Mouse (Mus musculus) gastrocnemius, adult 2 months (tissue): ENCODE measurements around the gene Zfp503. TPM values are rescaled to one million over a fixed set of nuclear protein-coding genes. Genes with fewer than 3 reads are reported as not detected.

Experiments
- DNase-seq: peaks from one replicate; pipeline ENCODE4 v3.0.0; 2022
- H3K27ac ChIP-seq: fragments of 200-600 bp; 2 replicates; pipeline ENCODE4 v1.8.1; 2022; ENCODE audit warnings: mild to moderate bottlenecking
- H3K4me3 ChIP-seq: fragments of 200-600 bp; 2 replicates; pipeline ENCODE4 v1.8.1; 2022; ENCODE audit warnings: mild to moderate bottlenecking, moderate library complexity
- CTCF ChIP-seq: fragments of 200-600 bp; IDR thresholded peaks from 2 replicates; pipeline ENCODE4 v1.8.1; 2022; ENCODE audit warnings: antibody characterized with exemption, mild to moderate bottlenecking, moderate library complexity
- intact Hi-C: fragments of 180-260 bp; cut with DNase I; formaldehyde crosslinking; loops from one replicate; pipeline ENCODE4 v1.15.1; 2025
- long read RNA-seq, 2 experiments: library from polyadenylated mRNA; stranded (forward); transcript quantifications; one replicate each; pipeline ENCODE4 v2.0.0; 2021
- total RNA-seq, 2 experiments: library from RNA; stranded (reverse); gene quantifications; 2 replicates each; pipeline ENCODE4 v1.2.3; 2021

The Zfp503 gene
- total RNA-seq, result 10 to 100 TPM in 1 of 2 experiments, 1 to 10 TPM in 1; 8.1 to 10.7 TPM
- long read RNA-seq, experiment 1, partial matches to known transcripts, result 0 of 2 reads
- long read RNA-seq, experiment 1, other reads (novel, unspliced or antisense), result 2 of 2 reads
- long read RNA-seq, experiment 2, partial matches to known transcripts, result 3 of 3 reads
- long read RNA-seq, experiment 2, other reads (novel, unspliced or antisense), result 0 of 3 reads

GRCm38 (mm10) chr14:21989291-21989913 is at the start of gene Zfp503:
Zfp503 (minus strand) TSS chr14:21989601.
- TF ChIP-seq CTCF, result peak; percentile 23; the same call in 1 of the 2 replicates
- H3K4me3 ChIP-seq, result peak within 1 kb of the TSS; percentile 76
- intact Hi-C loops, result loop anchor here (2.0 to 10.0 kb wide), 5 partner anchors 29 to 1415 kb away; partner anchors contain the start of gene Lrmda
- peak within 1 kb of the TSS; percentile 99 for H3K27ac ChIP-seq
- DNase-seq, result peak; percentile 63

- intact Hi-C loops, result no loop called here
Measured at GRCm38 (mm10) chr14:22037498-22038131, 48.2 kb upstream of the Zfp503 start.

GRCm38 (mm10) chr14:22036802-22037497 is 47.5 kb upstream of the Zfp503 start:
- intact Hi-C loops, result no loop called here
- no peak for TF ChIP-seq CTCF

More at GRCm38 (mm10) chr14:22037498-22038131, 48.2 kb upstream of the Zfp503 start:
- no peak for DNase-seq
- no peak overlapping the region for H3K4me3 ChIP-seq
- no peak for TF ChIP-seq CTCF
- H3K27ac ChIP-seq, result no peak overlapping the region

GRCm38 (mm10) chr14:22036338-22036737 is 46.9 kb upstream of the Zfp503 start:
- intact Hi-C loops, result no loop called here
- Histone ChIP-seq H3K4me3 (no peak overlapping the region), H3K27ac (no peak overlapping the region)
- no peak for DNase-seq
- no peak for TF ChIP-seq CTCF

More at GRCm38 (mm10) chr14:22036802-22037497, 47.5 kb upstream of the Zfp503 start:
- Histone ChIP-seq H3K27ac (no peak overlapping the region), H3K4me3 (no peak overlapping the region)
- DNase-seq, result no peak

DNA sequence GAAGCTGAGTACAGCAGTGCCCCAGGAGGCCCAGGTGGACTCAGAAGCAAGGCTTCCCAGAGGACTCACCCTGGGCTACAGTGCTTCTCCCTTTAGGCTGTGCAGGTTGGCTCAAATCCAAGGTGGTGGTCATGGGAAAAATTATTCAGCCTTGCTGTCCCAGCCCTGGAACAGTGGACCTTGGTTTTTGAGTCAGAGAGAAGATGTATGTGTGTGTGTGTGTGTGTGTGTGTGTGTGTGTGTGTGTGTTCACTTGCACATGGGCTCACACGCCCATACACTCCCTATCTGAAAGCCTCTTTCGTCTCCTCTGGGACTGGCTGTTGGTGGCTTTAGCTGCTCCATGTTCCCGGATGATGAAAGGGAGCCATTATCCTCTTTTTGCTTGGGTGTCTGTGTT is 46.5 kb upstream of the Zfp503 start:
- no peak for TF ChIP-seq CTCF
- Histone ChIP-seq H3K27ac (no peak overlapping the region), H3K4me3 (no peak overlapping the region)
- intact Hi-C loops, result no loop called here
- DNase-seq, result no peak

- no peak overlapping the region for H3K27ac ChIP-seq
- H3K4me3 ChIP-seq, result no peak overlapping the region
- intact Hi-C loops, result no loop called here
- TF ChIP-seq CTCF, result no peak
- no peak for DNase-seq
Measured at GRCm38 (mm10) chr14:22023533-22023932, 34.1 kb upstream of the Zfp503 start.

GRCm38 (mm10) chr14:22020885-22021284 is 31.5 kb upstream of the Zfp503 start:
- no peak overlapping the region for H3K4me3 ChIP-seq
- DNase-seq, result peak; percentile 69
- TF ChIP-seq CTCF, result peak; percentile 59
- peak overlapping the region; percentile 90; the same call in 1 of the 2 replicates for H3K27ac ChIP-seq
- intact Hi-C loops, result no loop called here

DNA sequence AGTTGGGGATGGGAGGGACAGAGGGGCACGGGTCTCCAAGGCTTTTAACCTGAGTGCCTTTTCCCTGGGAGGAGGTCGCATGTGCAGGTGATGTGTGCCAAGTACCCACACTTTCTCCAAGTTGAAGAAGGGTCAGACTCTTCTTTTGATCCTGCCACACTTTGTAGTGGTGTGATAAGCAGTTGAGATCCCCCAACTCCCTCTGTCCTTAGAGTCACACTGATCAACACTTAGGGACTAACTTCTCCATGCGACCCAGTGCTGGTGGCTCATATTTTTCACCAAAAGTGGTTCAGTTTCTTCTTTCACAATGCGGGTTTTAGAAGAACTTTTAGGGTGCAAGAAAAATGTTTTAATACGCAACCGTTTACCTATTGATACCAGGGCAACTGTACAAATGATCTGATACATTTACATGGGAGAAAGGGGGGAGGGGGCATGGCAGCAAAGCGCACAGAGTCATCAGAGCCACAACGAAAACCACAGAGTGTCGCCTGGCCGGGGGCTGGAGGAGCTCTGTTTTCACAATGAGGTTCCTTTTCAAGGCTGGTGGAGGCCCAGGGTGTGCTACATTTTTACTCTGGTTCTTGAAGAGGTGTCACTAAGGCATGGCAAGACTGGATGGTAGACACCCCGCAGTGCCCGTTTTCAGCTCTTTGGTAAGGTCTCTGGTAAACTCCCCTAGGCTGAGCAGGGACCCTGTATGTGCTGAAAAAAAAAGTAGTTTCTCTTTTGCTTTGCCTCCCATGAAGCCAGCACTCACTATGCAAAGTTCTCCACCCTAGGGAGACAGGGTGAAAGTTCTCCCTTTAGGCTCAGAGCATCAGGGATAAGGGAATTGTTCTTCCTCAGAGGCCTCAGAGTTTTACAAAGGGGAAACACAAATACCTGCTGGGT is 30.8 kb upstream of the Zfp503 start:
- peak overlapping the region; percentile 82 for H3K4me3 ChIP-seq
- peak overlapping the region; percentile 90 for H3K27ac ChIP-seq
- TF ChIP-seq CTCF, result no peak
- intact Hi-C loops, result loop anchor here (2.0 kb wide), 1 partner anchor 31 kb away; the partner anchor contains the start of gene Zfp503
- DNase-seq, result no peak

DNA sequence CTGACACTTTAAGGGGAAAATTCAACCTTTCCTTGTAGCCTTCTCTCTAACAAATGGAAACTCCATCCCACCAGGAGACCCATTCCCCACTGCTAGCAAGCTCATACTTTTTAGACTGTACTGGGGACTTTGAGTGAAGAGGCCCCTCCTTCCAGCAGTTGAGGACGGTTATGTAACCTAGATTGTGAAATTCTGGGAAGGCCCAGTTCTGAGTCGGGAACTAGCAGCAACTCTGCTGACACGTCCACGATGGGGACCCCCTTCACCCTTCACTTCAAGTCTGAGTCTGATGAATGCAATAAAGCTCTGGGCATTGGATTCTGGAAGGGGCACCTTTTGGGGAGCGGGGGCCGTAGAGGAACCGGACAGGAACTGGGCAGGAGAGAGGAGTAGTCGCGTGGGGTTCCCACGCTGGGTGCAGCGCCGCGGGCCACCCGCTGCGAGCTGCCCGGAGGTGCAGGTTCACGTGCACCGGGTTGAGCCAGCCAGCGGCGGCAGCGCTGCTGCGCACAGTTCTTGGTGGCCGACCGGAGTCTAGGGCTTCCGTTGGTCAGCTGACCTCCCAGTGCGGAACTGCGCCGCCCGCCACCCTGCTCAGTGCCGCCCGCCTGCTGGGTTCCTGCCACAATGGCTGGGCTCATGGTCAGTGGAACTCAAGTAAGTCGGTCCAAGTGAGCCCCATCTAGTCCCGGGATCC is 30.0 kb upstream of the Zfp503 start, which contains the start of gene Lrmda:
Gene Lrmda, plus strand, starts transcription at position 461 of the 697 bp plus-strand sequence.
- DNase-seq, result peak; percentile 88
- peak; percentile 18; the same call in 1 of the 2 replicates for TF ChIP-seq CTCF
- intact Hi-C loops, result loop anchor here (2.0 kb wide), 1 partner anchor 31 kb away; the partner anchor contains the start of gene Zfp503
- Histone ChIP-seq H3K27ac (peak within 1 kb of the TSS; percentile 90), H3K4me3 (peak within 1 kb of the TSS; percentile 82)

- intact Hi-C loops, result no loop called here
- Histone ChIP-seq H3K4me3 (no peak overlapping the region), H3K27ac (no peak overlapping the region)
- no peak for TF ChIP-seq CTCF
- DNase-seq, result no peak
Measured at GRCm38 (mm10) chr14:22017011-22017410, 27.6 kb upstream of the Zfp503 start.

- TF ChIP-seq CTCF, result no peak
- DNase-seq, result no peak
- intact Hi-C loops, result no loop called here
- no peak overlapping the region for H3K27ac ChIP-seq
- no peak overlapping the region for H3K4me3 ChIP-seq
Measured at GRCm38 (mm10) chr14:22014781-22015180, 25.4 kb upstream of the Zfp503 start.
